Mouse (Mus musculus): ENCODE data around the gene Sult6b2.

Sult6b2 gene

GRCm38 (mm10) chr6:142809373-142810098, 5.2 kb upstream of the Sult6b2 start:
- no peak for DNase-seq

DNA sequence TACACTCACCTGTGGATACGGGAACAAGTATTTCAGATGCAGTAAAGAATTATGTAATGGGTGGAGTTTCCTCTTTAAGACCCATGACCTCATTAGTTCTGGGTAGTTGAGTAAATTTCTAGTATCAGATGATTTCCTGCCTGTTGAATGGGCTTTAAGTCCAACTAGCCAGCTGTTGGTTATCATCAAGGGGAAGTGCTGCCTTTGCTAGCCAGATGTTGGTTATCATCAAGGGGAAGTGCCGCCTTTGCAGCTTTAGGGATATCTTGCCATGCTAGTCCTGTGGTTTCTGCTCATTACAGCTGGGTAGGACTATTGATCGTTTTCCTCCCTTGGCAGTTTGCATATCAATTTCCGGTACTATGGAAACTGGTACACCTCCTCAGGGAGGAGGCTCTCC, 2.0 kb upstream of the Sult6b2 start:
- no peak for DNase-seq

- DNase-seq, result no peak
Measured at GRCm38 (mm10) chr6:142802617-142803525, 1.4 kb downstream of the Sult6b2 start.

GRCm38 (mm10) chr6:142801687-142802086, 2.6 kb downstream of the Sult6b2 start:
- no peak for DNase-seq

GRCm38 (mm10) chr6:142799704-142800374, 4.5 kb downstream of the Sult6b2 start:
- DNase-seq, result no peak

- no peak for DNase-seq
Measured at GRCm38 (mm10) chr6:142798837-142799236, 5.5 kb downstream of the Sult6b2 start.

DNA sequence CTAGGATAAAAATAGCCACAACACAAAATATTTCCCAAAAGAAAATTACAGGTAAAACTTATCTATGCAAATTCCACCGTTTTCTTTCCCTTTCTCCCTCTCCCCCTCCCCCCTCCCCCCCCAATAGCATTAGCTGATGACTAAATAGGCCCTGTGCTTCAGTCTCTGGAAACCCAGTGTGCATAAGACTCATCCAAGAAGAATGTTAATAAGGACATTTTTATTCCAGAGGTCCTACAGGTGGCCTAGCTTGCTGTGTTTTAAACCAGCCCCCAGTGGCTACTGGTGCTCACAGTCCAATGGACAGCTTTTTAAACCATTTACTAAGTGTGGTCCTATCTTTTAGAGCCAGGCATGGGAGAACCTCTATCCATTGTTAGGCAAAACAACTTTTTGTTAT, 6.3 kb downstream of the Sult6b2 start:
- no peak for DNase-seq

GRCm38 (mm10) chr6:142795655-142796441, 8.5 kb downstream of the Sult6b2 start:
- DNase-seq, result no peak

DNA sequence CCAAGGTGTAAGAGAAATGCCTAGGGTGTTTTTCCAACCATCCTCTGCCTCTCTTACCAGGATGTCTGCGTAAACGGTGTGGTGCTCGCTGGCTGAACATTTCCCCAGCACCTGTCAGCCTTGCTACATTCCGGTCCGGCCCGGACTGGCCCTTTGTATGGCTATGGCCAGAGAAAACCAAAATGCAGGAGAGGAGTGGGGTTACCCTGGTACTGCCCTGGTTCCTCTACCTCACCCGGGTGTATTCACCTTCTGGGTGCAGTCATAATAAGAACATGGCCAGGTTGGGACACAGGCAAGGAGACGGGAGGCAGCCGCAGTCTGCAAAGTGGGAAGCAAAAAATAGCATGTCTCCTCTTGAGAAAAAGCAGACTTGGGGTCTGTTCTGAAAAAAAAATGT, 9.2 kb downstream of the Sult6b2 start:
- no peak for DNase-seq

DNA sequence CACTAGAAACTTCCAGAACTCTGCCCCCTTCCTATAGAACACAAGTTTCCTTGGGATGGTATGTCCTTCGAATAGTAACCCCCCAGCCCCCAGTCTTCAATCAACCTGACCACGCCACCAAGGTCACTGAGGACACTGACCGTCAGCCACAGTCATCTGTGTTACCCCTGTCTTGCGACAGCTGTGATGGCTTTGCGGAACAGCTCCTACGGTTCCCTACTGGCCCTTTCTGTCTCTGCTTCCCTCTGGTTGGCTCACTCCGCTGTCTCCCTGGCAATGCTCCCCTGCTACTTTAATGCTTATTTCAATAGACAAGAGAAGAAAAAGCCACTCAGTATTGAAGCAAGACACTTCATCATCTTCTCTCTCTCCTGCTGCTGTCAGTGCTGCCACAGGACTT, 10.8 kb downstream of the Sult6b2 start:
- DNase-seq, result no peak

GRCm38 (mm10) chr6:142792241-142792968, 11.9 kb downstream of the Sult6b2 start:
- DNase-seq, result no peak

- DNase-seq, result no peak
Measured at GRCm38 (mm10) chr6:142789736-142790135, 14.6 kb downstream of the Sult6b2 start.

DNA sequence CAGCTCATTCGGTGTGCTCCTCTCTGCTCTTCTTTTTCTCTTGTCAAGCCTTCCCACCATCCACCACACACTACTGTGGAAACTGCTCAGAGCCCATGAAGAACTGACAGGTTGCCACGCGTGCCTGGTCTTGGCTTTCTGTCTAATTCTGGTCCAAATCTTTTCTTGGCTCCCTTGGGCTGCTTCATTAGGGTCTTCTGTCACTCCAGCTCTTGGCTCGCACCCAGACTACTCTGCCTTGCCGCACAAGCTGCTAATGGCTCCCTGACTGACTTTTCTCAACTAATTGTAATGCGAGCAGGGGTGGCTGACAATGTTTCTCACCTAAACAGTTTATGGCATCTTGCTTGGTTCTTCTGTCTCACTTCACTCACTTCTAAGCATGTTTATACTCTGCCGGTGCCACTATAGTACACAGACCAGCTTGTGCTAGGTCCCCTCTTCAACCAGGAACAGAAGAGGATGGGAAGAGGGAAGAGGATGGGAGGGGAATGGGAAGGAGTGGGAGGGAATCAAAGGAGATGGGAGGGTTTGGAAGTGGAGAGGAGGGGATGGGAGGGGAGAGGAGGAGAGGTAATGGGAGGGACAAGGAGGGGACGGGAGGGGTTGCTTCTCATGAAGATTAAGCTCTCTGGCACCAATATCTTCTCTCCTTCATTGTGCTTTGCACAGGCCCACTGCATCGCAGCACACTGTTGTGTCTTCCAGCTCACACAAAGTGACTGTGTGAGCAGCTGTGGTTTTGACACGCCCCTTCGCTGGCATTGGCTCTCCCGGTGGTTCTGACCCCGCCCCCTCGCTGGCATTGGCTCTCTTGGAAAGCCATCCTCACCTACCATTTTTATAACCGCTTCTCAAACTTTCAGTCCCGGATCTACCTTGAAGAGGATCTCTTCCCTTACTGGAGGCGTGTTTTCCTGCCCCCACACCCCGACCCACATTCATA, 16.0 kb downstream of the Sult6b2 start:
- no peak for DNase-seq

DNA sequence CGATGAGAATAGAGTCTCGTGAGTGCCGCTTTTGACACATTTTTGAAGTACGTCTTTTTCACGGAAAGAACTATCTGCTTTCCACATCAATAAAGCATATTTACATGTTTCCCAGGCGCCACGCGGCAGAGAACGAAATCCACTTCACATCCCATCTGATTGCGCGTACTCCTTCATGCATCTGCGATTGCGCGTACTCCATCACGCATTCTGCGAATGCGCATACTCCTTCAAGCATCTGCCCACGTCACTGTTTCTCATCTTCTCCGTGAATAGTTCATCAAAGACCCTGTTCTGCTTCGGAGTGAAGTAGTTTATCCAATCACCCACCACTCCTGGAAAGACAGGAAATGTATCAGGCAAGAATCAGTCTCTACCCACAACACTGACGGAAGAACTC, 18.2 kb downstream of the Sult6b2 start:
- no peak for DNase-seq

DNA sequence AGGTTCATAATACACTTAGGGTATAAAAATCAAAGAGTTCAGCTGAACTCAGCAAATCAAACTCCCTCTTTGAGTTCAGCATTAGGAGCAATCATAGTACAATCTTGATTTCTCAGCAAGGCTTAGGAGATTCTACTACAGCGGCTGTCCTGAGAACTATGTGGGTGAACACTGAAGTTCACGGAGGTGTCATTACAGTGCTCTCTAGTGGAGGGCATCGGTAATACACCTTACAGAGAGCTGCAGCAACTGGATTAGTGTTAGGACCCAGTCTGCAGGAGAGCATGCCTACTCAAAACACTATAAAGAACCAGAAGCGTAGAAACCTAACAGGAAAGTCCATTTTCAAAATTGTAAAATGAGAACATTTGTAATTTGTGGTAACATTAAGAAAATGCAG, 19.0 kb downstream of the Sult6b2 start:
- peak; percentile 39 to 51 for DNase-seq

GRCm38 (mm10) chr6:142781286-142781685, 23.0 kb downstream of the Sult6b2 start:
- no peak for DNase-seq

DNA sequence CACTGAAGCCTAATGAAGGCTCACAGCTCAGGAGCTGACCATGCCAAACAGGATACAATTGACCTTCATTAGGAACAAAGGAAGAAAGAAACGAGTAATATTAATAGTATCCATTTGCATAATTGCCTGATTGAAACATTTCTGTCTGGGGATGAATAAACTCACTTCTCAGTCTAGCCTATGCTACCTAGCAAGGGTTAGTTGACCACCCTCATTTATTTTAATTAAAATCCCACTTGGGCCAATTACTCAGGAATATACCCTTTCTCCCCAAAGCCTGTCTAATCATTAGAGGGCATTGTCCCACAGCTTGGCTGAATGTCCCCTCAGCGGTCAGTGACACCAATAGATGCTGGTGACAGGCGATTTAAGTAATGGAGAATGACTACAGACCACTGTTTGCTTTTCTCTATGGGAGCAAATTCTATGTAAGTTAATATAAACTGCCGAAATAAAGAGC, 23.7 kb downstream of the Sult6b2 start:
- DNase-seq, result no peak

DNA sequence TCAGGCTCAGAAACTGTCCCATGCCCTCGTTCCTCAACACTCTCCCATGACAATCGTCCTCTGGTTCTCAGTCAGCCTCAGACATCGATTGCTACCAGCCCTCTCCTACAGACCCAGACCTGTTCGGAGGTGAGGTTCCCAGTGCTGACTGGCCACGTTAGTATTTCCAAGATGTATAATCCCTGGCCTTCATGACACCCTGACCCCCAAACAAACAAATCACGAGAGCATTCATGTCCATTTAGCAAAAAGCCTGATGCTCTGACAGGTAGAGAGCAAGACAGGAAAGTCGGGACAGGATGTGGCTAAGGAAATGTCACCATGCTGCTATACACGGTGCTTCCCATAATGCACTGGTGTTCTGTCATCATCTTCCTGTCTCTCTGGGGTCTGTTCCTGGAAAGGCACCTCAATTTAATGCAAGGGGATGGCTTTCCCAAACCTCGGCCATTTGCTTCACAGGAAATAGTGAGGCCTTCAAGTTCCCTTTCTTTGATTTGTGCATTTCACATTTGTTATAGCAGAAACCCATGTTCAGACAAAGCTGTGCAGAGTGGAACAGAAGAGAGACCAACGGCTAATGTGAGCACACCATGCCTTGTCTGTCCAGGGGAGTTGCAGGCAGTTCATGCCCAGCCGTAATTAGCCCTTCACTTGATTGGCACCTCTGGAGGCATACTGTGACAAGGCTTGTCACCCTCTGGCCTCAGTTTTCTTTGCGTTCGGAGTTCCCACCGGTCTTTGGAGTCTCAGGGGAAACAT, 24.3 kb downstream of the Sult6b2 start:
- DNase-seq, result no peak

- DNase-seq, result peak; percentile 63 to 64
Measured at GRCm38 (mm10) chr6:142779045-142779811, 25.1 kb downstream of the Sult6b2 start.
